Mouse (Mus musculus) thymus, adult 2 months (tissue): ENCODE measurements around the gene Ptpn3. TPM values are rescaled to one million over a fixed set of nuclear protein-coding genes. Genes with fewer than 3 reads are reported as not detected.

Experiments used
- DNase-seq: peaks from one replicate; pipeline ENCODE4 v3.0.0; 2021
- H3K27ac ChIP-seq: fragments of 200-500 bp; 2 replicates; pipeline ENCODE4 v1.5.1; 2012; ENCODE audit warnings: low read length, control low read depth; ENCODE audit not compliant: control insufficient read depth, insufficient read depth
- H3K27me3 ChIP-seq: fragments of 200-500 bp; 2 replicates; pipeline ENCODE4 v1.6.1; 2012; ENCODE audit warnings: mild to moderate bottlenecking, low read length, moderate library complexity, mixed read lengths; ENCODE audit not compliant: control insufficient read depth, insufficient read depth
- H3K36me3 ChIP-seq: fragments of 200-500 bp; 2 replicates; pipeline ENCODE4 v1.6.1; 2012; ENCODE audit warnings: mild to moderate bottlenecking, low read length, moderate library complexity; ENCODE audit not compliant: control insufficient read depth, insufficient read depth
- H3K4me1 ChIP-seq: fragments of 200-500 bp; replicated peaks from 2 replicates; pipeline ENCODE4 v1.6.1; 2012; ENCODE audit warnings: low read length; ENCODE audit not compliant: control insufficient read depth, insufficient read depth
- H3K4me3 ChIP-seq: fragments of 200-500 bp; 2 replicates; pipeline ENCODE4 v1.5.1; 2012; ENCODE audit warnings: mild to moderate bottlenecking, low read length, control low read depth, moderate library complexity; ENCODE audit not compliant: control insufficient read depth, insufficient read depth
- CTCF ChIP-seq: fragments of 200-500 bp; IDR thresholded peaks from 2 replicates; pipeline ENCODE4 v1.5.1; 2012; ENCODE audit warnings: mild to moderate bottlenecking, control low read depth, low read length, moderate library complexity, borderline replicate concordance; ENCODE audit not compliant: control insufficient read depth, poor library complexity, insufficient read depth; ENCODE audit errors: extremely low read depth
- POLR2A ChIP-seq: fragments of 200-500 bp; IDR thresholded peaks from 2 replicates; pipeline ENCODE4 v1.6.1; 2012; ENCODE audit warnings: mild to moderate bottlenecking, low read length, control low read depth, moderate library complexity; ENCODE audit not compliant: control insufficient read depth, poor library complexity, insufficient read depth; ENCODE audit errors: extremely low read depth
- WGBS: fragments of 180-500 bp; shearing (Covaris S2); methylation state at CpG from one replicate; pipeline ENCODE4 v1.1.7; 2018; 5-methylcytosine and 5-hydroxymethylcytosine counted together
- polyA plus RNA-seq: library from polyadenylated mRNA; depleted of rRNA; stranded (reverse); fragments of >200 nt; gene quantifications from 2 replicates; pipeline ENCODE4 v1.2.3, GENCODE M21; 2012

The Ptpn3 gene
- polyA plus RNA-seq, 1 experiment = 3.3 TPM

DNA sequence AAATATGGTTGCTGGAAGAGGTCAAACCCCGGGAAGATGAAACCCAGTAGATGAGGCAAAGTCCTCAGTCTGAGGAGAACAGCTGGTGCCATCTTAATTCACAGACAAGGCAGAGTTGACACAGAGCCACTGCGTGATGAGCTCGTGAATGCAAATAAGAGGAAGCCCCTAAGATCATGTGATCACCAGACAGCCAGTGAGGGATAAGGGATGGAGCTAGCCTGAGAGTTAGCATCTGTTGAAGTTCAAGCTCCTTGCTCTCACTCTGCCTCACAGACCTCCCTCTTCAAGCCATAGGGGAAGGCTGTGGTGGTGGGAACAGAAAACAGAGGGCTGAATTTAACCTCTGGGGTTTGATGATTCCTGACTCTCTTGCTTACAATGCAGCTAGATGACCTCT lies 136.0 kb downstream of the Ptpn3 start:
- WGBS = 71% methylated on average over 3 of the region's 3 CpGs
- no peaks in the 10 kb centered on the region for H3K4me1 ChIP-seq
- H3K4me3 ChIP-seq = no peak overlapping the region
- TF ChIP-seq CTCF = no peak
- no peak for TF ChIP-seq POLR2A
- H3K27ac ChIP-seq = no peak overlapping the region
- DNase-seq = no peak
- H3K36me3 ChIP-seq = no peaks in the 10 kb centered on the region
- H3K27me3 ChIP-seq = no peaks in the 10 kb centered on the region

DNA sequence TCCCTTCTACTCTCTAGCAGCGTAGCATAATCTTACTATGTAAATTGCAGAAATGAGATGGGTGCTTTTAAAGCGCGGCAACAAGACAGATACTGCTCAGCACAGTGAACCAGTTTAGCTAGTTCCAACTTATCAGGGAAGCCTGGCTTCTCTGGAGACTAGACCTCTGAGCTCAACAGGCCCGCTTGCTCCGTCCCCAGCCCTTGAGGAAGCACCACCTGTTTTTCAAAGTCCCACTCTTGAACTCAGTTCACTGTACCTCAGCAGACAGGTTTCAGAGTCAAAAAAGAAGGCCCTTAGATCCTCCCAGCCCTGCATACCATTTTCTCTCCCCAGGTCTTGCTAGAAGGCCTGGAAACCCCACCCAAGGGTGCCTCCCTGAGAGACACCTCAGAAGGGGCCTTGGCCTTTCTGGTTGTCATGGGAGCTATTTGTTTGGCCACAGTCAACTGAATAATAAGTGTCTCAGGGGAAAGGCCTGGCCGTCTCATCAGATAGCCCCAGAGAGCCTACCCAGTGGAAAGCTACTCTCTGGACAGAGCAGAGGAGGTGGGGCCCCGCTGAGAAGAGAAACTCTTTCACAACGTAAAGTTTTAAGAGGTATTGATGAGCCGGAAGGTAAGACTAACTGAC lies 136.9 kb downstream of the Ptpn3 start:
- no peaks in the 10 kb centered on the region for H3K36me3 ChIP-seq
- no peak for TF ChIP-seq CTCF
- TF ChIP-seq POLR2A = no peak
- H3K4me1 ChIP-seq = no peaks in the 10 kb centered on the region
- no peak overlapping the region for H3K27ac ChIP-seq
- no peak overlapping the region for H3K4me3 ChIP-seq
- no peak for DNase-seq
- no peaks in the 10 kb centered on the region for H3K27me3 ChIP-seq
- 96% methylated on average over 9 of the region's 9 CpGs for WGBS

DNA sequence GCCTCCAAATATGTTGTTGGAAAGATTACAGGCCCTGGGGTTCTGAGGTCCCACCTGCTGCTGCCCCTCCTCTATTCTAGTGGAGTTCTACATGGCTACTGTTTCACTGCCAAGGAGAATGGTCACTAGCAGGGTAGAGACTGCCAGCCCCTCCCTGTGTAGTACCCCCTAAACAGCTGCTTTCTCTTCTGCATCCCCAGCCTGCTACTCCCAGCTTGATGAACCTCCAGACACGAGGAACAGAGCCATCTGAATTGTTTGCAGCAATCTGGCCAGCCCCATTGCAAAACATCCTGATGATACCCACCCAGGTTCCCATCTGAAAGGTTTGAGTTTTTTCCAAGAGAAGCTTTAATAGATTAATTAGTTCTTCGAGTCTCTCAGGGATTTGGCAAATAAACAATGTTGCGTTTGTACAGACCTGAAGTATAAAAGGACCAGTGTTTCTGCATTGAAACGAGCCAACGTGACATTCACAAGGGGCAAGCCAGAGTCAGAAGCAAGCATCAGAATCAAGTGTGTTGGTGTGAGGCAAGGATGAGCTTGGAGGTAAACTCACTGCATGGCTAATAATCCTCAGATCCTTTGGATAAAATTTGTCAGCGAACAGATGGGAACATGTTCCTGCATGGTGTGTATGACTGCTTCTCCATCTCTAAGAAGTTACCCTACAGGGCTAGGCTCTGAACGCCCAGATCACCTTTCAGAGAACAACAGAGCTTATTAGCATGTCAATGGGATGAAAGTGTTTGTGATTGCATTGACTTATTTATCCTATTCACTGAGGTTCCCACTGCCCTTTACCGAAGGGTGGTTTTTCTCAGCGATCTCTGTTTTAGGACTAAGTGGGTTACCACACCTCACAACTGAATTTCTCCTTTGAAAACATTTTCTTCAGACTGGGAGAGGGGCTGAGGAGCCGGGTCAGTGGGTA lies 138.6 kb downstream of the Ptpn3 start:
- no peak overlapping the region for H3K27ac ChIP-seq
- WGBS = 75% methylated on average over 10 of the region's 10 CpGs
- H3K27me3 ChIP-seq = no peaks in the 10 kb centered on the region
- no peak for TF ChIP-seq POLR2A
- H3K4me3 ChIP-seq = no peak overlapping the region
- H3K4me1 ChIP-seq = no peaks in the 10 kb centered on the region
- H3K36me3 ChIP-seq = no peaks in the 10 kb centered on the region
- no peak for DNase-seq

- no peak for DNase-seq
- Histone ChIP-seq H3K27ac (no peak overlapping the region), H3K4me3 (no peak overlapping the region), H3K27me3 (no peaks in the 10 kb centered on the region; the same call in 1 of the 2 replicates), H3K36me3 (no peaks in the 10 kb centered on the region), H3K4me1 (no peaks in the 10 kb centered on the region)
- TF ChIP-seq CTCF (no peak), POLR2A (no peak)
- WGBS = 93% methylated on average over 7 of the region's 7 CpGs
Measured at GRCm38 (mm10) chr4:57160571-57160970, 141.1 kb downstream of the Ptpn3 start.

- TF ChIP-seq POLR2A (no peak), CTCF (no peak)
- H3K27ac ChIP-seq = no peak overlapping the region; the same call in 1 of the 2 replicates
- no peak for DNase-seq
- no peak overlapping the region for H3K4me3 ChIP-seq
- no peaks in the 10 kb centered on the region; the same call in 1 of the 2 replicates for H3K27me3 ChIP-seq
- no peaks in the 10 kb centered on the region for H3K36me3 ChIP-seq
- H3K4me1 ChIP-seq = no peaks in the 10 kb centered on the region
- 93% methylated on average over 8 of the region's 8 CpGs for WGBS
Measured at GRCm38 (mm10) chr4:57156549-57157169, 145.0 kb downstream of the Ptpn3 start.

DNA sequence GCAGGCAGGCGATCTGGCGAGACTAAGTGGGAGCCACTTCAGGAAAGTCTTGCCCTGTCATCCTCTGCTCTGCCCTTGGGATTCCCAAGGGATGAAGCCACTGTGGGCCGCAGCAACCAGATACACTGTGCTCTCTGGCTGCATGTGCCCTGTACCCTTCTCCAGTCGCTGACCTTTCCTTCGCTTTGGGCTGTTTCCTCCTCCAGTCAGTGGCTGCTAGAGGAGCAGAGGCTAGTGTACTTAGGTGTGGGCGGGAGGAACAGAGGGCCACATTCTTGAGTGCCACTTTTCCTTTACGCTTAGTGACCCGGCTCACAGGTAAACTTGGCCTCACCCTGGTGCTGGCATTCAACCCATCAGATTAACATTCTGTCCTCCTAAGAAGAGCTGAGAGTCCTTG lies 147.8 kb downstream of the Ptpn3 start:
- Histone ChIP-seq H3K4me1 (no peaks in the 10 kb centered on the region), H3K27ac (no peak overlapping the region), H3K27me3 (no peaks in the 10 kb centered on the region; the same call in 1 of the 2 replicates), H3K36me3 (no peaks in the 10 kb centered on the region), H3K4me3 (no peak overlapping the region)
- DNase-seq = no peak
- TF ChIP-seq POLR2A (no peak), CTCF (no peak)
- 91% methylated on average over 8 of the region's 8 CpGs for WGBS
